Mouse (Mus musculus) hindbrain, embryonic 13.5 days (tissue): ENCODE measurements around the gene Lrrc4b. TPM values are rescaled to one million over a fixed set of nuclear protein-coding genes. Genes with fewer than 3 reads are reported as not detected.

ENCODE experiments used
- ATAC-seq: fragments of 200-750 bp; cut with Nextera tagmentation; 2 replicates; pipeline ENCODE4 v1.8.0; 2017; ENCODE audit warnings: moderate TSS enrichment; ENCODE audit not compliant: low FRiP score
- H3K27ac ChIP-seq: fragments of 300-500 bp; sonication (generic); 2 replicates; pipeline ENCODE4 v1.5.1; 2015; ENCODE audit warnings: inconsistent platforms, mild to moderate bottlenecking, moderate library complexity
- H3K27me3 ChIP-seq: fragments of 300-500 bp; sonication (generic); 2 replicates; pipeline ENCODE4 v1.6.1; 2015; ENCODE audit warnings: mild to moderate bottlenecking, inconsistent platforms
- H3K36me3 ChIP-seq: fragments of 300-500 bp; sonication (generic); 2 replicates; pipeline ENCODE4 v1.6.1; 2015; ENCODE audit warnings: mild to moderate bottlenecking, inconsistent platforms
- H3K4me1 ChIP-seq: fragments of 300-500 bp; sonication (generic); replicated peaks from 2 replicates; pipeline ENCODE4 v1.6.1; 2015; ENCODE audit warnings: inconsistent platforms
- H3K4me2 ChIP-seq: fragments of 300-500 bp; sonication (generic); 2 replicates; pipeline ENCODE4 v1.6.1; 2015; ENCODE audit warnings: inconsistent platforms, mild to moderate bottlenecking, moderate library complexity
- H3K4me3 ChIP-seq: fragments of 300-500 bp; sonication (generic); 2 replicates; pipeline ENCODE4 v1.5.1; 2015; ENCODE audit warnings: mild to moderate bottlenecking, inconsistent platforms
- H3K9ac ChIP-seq: fragments of 300-500 bp; sonication (generic); 2 replicates; pipeline ENCODE4 v1.6.1; 2015; ENCODE audit warnings: mild to moderate bottlenecking, inconsistent platforms
- H3K9me3 ChIP-seq: fragments of 300-500 bp; sonication (generic); 2 replicates; pipeline ENCODE4 v1.6.1; 2016; ENCODE audit warnings: inconsistent platforms
- WGBS: fragments of 180-500 bp; shearing (Covaris S2); methylation state at CpG from one replicate; pipeline ENCODE4 v1.1.7; 2015; 5-methylcytosine and 5-hydroxymethylcytosine counted together
- polyA plus RNA-seq: library from polyadenylated mRNA; unstranded; fragments of >200 nt; fragmentation: Nextera tagmentation; extraction: Ambion mirVana; gene quantifications from 2 replicates; pipeline ENCODE4 v1.2.1, GENCODE M21; 2015

The Lrrc4b gene
- polyA plus RNA-seq, 1 experiment from 2014 or later = 15.6 TPM

DNA sequence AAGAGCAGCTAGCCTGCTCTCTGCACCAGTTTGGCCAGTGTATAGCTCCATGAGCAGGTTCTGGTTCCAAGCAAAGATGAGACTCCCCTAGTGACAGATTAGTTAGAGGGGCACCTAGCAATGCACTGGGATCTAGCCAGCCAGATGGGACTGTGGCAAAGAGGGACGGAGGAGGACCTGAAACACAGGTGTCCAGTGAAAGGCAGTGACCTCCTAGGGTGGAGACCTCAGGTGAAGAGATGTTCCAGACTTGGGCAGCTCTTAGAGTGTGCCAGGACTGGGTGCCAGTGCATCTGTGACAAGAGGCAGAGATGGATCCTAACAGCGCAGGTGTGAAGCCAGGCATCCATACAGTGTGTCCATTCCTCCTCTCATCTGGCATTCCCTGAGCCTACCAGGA, 10.9 kb downstream of the Lrrc4b start:
- Histone ChIP-seq H3K4me3 (no peak overlapping the region), H3K4me2 (no peak overlapping the region), H3K36me3 (peaks cover 9% of the 10 kb centered on the region), H3K9me3 (no peaks in the 10 kb centered on the region), H3K27ac (0 out of 2 replicates have a peak overlapping the region, but pooled peaks have one; percentile 100), H3K9ac (0 out of 2 replicates have a peak overlapping the region, but pooled peaks have one; percentile 2), H3K27me3 (no peaks in the 10 kb centered on the region), H3K4me1 (peaks cover 50% of the 10 kb centered on the region)
- ATAC-seq = no peak
- WGBS = 82% methylated on average over 2 of the region's 2 CpGs

DNA sequence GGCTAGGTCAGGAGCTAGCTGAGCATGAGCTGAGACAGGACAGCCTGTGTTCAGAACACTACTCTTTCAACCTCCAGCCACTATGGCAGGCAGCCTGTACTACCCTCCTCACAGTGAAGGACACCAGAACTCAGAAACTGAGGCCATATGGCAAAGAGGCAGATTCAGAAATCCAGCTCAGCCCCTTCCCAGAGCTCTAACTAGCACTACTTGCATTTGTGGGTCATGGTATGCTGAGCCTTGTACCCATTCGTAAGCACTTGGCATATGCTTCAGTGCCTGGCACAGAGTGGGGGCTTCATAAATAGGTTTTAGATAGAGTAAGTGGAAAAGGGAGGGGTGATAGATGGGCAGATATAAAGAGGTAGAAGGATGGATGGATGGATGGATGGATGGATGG, 11.7 kb downstream of the Lrrc4b start:
- no peak overlapping the region for H3K4me2 ChIP-seq
- peaks cover 58% of the 10 kb centered on the region for H3K4me1 ChIP-seq
- H3K9me3 ChIP-seq = no peaks in the 10 kb centered on the region
- no peak overlapping the region for H3K4me3 ChIP-seq
- no peak for ATAC-seq
- H3K36me3 ChIP-seq = peaks cover 10% of the 10 kb centered on the region
- H3K27ac ChIP-seq = peak overlapping the region; percentile 100; the same call in 1 of the 2 replicates
- H3K27me3 ChIP-seq = no peaks in the 10 kb centered on the region
- WGBS = 93% methylated on average over 1 of the region's 1 CpGs
- 0 out of 2 replicates have a peak overlapping the region, but pooled peaks have one; percentile 8 for H3K9ac ChIP-seq

DNA sequence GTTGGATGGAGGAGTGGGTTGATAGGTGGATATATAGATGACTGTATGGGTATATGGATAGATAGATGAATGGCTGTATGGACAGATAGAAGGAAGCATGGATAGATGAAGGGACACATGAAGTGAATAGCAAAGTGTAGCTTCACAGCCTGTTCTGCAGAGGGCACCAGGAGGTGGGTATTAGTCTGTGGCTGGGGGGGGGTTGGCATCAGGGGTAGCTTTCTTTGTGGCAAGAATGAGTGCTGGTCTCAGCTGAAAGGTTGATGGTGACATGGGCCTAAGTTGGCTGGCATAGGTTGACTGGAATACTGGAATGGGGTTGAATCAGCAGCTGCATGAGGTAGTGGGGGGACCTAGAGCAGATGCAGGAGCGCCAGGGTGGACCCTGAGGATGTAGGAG, 12.4 kb downstream of the Lrrc4b start:
- H3K36me3 ChIP-seq = peaks cover 17% of the 10 kb centered on the region
- H3K27ac ChIP-seq = peak overlapping the region; percentile 100
- WGBS = 0% methylated on average over 1 of the region's 1 CpGs
- peaks cover 65% of the 10 kb centered on the region for H3K4me1 ChIP-seq
- no peaks in the 10 kb centered on the region for H3K9me3 ChIP-seq
- peak overlapping the region; percentile 100 for H3K9ac ChIP-seq
- H3K27me3 ChIP-seq = no peaks in the 10 kb centered on the region
- ATAC-seq = no peak; the same call in 1 of the 2 replicates
- peak overlapping the region; percentile 91 for H3K4me3 ChIP-seq
- peak overlapping the region; percentile 99 for H3K4me2 ChIP-seq

DNA sequence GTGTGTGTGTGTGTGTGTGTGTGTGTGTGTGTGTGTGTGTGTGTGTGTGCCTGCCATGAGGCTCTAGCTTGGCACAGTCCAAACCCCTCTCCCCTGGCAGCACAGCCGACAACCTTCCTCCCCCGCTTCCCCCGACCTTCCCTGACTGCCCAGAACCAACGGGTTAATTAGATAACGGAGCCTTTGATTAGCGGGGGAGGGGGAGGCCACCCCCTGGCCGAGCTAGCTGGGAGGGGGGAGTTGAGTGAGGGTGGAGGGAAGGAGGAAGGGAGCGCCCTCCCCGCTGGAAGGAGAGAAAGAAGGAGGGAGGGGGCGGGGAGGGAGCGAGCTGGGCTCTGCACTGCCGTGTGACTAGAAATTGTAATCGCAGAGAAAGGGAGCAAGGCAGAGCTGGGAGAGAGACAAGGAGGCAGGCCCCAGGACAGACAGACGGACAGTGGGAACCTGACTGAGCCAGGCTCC, 12.9 kb downstream of the Lrrc4b start:
- ATAC-seq = peak; percentile 81
- peaks cover 70% of the 10 kb centered on the region for H3K4me1 ChIP-seq
- H3K36me3 ChIP-seq = peaks cover 21% of the 10 kb centered on the region
- H3K4me3 ChIP-seq = peak overlapping the region; percentile 91
- peak overlapping the region; percentile 99 for H3K4me2 ChIP-seq
- H3K27ac ChIP-seq = peak overlapping the region; percentile 100
- no peaks in the 10 kb centered on the region for H3K9me3 ChIP-seq
- H3K27me3 ChIP-seq = no peaks in the 10 kb centered on the region
- H3K9ac ChIP-seq = peak overlapping the region; percentile 100
- 3% methylated on average over 11 of the region's 14 CpGs for WGBS

DNA sequence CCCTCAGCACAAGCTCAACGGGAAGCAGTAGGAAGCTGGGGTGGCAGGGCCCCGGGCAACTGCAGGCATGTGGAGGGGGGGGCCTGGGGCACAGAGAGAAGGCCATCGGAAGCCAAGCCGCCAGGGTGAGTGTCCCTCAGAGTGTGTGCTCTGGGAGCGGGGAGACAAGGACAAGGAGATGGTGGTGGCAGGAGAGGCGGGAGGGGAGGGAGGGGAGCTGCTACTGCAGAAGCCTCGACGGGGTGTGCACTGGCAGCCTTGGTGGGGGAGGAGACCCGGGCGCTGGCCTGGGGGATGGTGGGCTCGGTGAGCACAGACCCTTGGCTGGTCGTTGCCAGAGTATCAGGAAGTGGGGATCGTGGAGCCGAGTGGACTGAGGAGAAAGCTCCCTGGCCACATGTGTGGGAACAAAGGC, 13.6 kb downstream of the Lrrc4b start:
- 0% methylated on average over 14 of the region's 14 CpGs for WGBS
- peak; percentile 38 for ATAC-seq
- peaks cover 72% of the 10 kb centered on the region for H3K4me1 ChIP-seq

DNA sequence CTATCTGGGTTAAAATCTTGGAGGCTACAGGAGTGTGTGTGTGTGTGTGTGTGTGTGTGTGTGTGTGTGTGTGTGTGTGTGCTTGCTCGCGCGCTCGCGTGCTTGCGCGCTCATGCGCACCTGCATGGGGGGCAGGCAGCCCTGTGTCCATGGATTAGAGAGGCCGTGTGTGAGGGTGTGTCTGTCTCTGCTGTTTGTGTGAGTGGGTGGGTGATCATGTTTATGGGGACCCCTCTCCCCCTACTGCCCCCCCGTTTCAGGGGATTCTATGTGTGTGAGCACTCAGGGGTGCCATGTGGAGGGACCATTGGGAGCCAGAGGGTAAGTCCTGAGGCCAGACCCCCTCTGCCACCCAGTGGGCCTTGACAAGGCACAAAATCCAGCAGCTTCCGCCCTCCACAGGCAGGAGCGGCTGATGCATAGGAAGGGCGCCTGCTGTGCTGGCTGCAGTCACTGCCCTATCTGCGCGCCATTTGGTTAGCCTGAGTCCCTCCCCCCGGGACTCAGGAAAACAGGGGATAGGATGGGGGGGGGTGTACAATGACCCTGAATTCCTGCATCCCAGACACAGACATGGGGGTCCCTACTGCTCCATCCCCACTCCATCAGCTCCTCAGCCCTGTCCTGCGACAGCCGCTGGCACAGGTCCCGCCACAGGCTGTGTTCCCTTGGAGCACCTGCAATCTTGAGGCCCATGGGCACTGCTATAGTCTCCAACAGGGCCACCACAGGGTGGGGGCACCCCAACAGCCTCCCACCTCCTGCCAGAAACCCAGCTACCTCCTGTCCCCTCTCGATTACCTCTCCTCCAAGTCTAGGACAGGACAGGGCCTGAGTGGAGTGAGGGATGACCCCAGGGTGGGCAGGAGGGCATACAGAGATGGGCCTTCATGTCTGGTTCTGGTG, 14.7 kb downstream of the Lrrc4b start:
- Histone ChIP-seq H3K4me1 (peaks cover 72% of the 10 kb centered on the region), H3K27ac (peak overlapping the region; percentile 100), H3K36me3 (peaks cover 37% of the 10 kb centered on the region), H3K9ac (peak overlapping the region; percentile 100), H3K4me2 (peak overlapping the region; percentile 99), H3K27me3 (no peaks in the 10 kb centered on the region), H3K9me3 (no peaks in the 10 kb centered on the region), H3K4me3 (peak overlapping the region; percentile 91)
- 6% methylated on average over 20 of the region's 20 CpGs for WGBS
- peak; percentile 55 for ATAC-seq

More for the DNA sequence above, 13.6 kb downstream of the Lrrc4b start:
- H3K9ac ChIP-seq = peak overlapping the region; percentile 100
- peak overlapping the region; percentile 91 for H3K4me3 ChIP-seq
- H3K27me3 ChIP-seq = no peaks in the 10 kb centered on the region
- no peaks in the 10 kb centered on the region for H3K9me3 ChIP-seq
- peaks cover 26% of the 10 kb centered on the region for H3K36me3 ChIP-seq
- H3K27ac ChIP-seq = peak overlapping the region; percentile 100
- peak overlapping the region; percentile 99 for H3K4me2 ChIP-seq

DNA sequence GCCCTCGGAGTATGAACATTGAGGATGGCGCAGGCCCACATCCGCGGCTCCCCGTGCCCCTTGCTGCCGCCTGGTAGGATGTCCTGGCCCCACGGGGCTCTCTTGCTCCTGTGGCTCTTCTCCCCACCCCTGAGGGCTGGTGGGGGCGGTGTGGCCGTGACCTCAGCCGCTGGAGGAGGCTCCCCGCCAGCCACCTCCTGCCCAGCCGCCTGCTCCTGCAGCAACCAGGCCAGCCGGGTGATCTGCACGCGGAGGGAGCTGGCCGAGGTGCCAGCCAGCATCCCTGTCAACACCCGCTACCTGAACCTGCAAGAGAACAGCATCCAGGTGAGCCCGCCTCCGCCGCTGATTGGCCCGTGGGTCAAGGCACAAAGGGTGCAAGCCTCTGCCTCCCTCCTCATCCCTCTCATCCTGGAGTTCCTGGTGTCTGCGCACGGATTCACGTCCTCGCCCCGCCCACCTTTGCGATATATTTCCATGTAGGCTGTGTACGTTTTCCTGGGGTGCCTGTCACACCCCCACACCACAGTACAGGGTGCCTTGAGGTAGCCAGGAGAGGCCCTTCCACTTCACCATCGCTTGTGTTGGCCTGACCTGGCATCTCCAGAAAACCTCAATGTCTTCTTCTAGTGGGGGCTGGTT, 16.2 kb downstream of the Lrrc4b start:
- no peak for ATAC-seq
- Histone ChIP-seq H3K9ac (peak overlapping the region; percentile 100), H3K27ac (peak overlapping the region; percentile 69), H3K27me3 (no peaks in the 10 kb centered on the region), H3K9me3 (no peaks in the 10 kb centered on the region), H3K4me1 (peaks cover 84% of the 10 kb centered on the region), H3K36me3 (peaks cover 52% of the 10 kb centered on the region), H3K4me2 (peak overlapping the region; percentile 99), H3K4me3 (peak overlapping the region; percentile 91)
- 23% methylated on average over 29 of the region's 29 CpGs for WGBS

DNA sequence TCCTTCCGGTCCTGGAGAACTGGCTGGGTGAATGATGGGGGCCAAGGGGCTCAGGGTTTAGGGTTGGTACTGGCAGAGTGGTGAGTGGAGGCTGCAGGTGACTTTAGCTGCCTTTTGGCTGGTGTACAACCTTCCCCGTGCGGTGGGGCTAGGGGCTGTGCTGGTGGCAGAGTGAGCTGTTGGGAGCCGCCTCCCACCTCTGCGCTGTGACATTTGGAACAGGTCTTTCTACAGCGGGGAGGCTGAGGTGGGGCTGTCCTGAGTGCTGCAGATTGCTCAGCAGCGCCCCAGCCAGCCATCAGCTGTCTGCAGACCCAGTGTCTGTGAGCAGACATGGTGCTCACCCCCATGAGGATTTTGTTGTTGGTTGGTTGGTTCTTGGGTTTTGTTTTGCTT, 16.7 kb downstream of the Lrrc4b start:
- Histone ChIP-seq H3K4me1 (peaks cover 83% of the 10 kb centered on the region), H3K27ac (peak overlapping the region; percentile 69), H3K4me3 (peak overlapping the region; percentile 91), H3K36me3 (peaks cover 57% of the 10 kb centered on the region), H3K9ac (peak overlapping the region; percentile 100), H3K9me3 (no peaks in the 10 kb centered on the region), H3K27me3 (no peaks in the 10 kb centered on the region), H3K4me2 (peak overlapping the region; percentile 99)
- no peak for ATAC-seq
- 32% methylated on average over 7 of the region's 7 CpGs for WGBS

DNA sequence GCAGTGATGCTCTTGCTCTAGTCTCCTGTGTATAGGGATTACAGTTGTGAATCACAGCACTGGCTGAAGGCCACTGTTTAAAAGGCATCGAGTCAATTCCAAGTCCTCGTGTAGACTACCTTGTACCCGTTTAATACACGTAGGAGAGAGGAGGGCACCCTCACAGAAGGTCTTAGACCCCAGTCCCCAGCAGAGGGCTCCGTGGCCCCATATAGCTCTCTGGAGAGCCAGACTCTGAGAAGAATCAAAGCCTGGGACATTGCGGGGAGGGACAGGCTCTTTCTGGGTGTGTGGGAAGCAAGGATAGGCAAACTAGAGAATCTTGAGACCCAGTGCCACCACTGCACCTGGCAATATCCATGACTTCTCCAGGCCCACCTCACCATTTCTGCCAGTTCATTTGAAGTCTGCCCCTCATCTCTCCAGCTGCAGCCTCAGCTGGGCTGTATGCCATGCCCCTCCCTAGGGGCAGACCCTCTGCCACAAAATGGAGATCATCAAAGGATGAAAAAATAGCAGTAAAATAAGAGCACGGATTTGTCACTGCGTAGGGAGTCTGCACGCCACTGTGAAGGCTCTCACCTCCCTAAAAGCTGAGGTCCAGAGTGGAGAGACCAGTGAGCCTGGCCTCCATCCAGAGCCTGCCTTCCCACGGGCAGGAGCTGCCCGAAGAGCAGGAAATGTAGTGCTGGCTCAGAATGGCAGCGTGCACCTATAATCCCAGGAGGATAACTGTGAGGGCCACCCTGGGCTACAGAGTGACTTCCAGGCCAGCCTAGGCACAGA, 17.4 kb downstream of the Lrrc4b start:
- 50% methylated on average over 12 of the region's 12 CpGs for WGBS
- H3K27ac ChIP-seq = peak overlapping the region; percentile 69
- H3K9me3 ChIP-seq = no peaks in the 10 kb centered on the region
- ATAC-seq = no peak
- peak overlapping the region; percentile 100 for H3K9ac ChIP-seq
- peaks cover 78% of the 10 kb centered on the region for H3K4me1 ChIP-seq
- H3K27me3 ChIP-seq = no peaks in the 10 kb centered on the region
- peak overlapping the region; percentile 91 for H3K4me3 ChIP-seq
- peak overlapping the region; percentile 99 for H3K4me2 ChIP-seq
- peaks cover 60% of the 10 kb centered on the region for H3K36me3 ChIP-seq

DNA sequence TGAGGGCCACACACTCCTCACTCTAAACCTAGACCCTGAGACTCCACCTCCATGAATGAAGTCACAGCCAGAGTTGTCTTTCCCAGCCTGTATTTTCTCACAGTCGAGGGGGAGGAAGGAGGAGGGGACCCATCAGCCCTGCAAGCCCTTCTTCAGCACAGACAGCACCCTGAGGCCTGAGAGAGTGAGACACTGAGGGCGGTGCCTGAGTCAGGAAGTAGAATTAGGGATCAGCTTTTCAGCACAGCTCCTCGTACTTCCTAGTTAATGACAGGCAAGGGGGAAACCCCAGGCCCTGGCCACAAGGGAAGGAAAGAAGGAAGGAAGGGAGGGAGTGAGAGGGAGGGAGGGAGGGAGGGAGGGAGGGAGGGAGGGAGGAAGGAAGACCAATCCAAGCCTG, 24.4 kb downstream of the Lrrc4b start:
- no peaks in the 10 kb centered on the region for H3K9me3 ChIP-seq
- WGBS = 13% methylated on average over 3 of the region's 3 CpGs
- peaks cover 68% of the 10 kb centered on the region for H3K36me3 ChIP-seq
- ATAC-seq = no peak
- peak overlapping the region; percentile 51 for H3K9ac ChIP-seq
- H3K4me1 ChIP-seq = peaks cover 54% of the 10 kb centered on the region
- H3K4me2 ChIP-seq = no peak overlapping the region
- no peak overlapping the region for H3K4me3 ChIP-seq
- H3K27ac ChIP-seq = peak overlapping the region; percentile 52; the same call in 1 of the 2 replicates
- H3K27me3 ChIP-seq = no peaks in the 10 kb centered on the region

DNA sequence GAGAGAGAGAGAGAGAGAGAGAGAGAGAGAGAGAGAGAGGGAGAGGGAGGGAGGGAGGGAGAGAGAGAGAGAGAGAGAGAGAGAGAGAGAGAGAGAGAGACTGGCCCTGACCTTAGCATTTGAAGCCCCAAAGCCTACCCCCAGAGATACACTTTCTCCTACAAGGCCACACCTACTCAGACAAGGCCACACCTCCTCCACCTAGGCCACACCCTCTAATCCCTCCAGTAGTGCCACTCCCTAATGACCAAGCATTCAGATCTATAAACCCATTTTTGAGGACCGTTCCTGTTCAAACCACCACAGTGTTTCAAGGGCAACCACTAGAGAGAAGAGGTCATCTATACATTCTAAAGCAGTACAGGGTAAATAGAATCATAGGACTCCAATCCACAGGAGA, 27.5 kb downstream of the Lrrc4b start:
- Histone ChIP-seq H3K4me2 (no peak overlapping the region), H3K9ac (no peak overlapping the region), H3K27me3 (peaks cover 5% of the 10 kb centered on the region; the same call in 1 of the 2 replicates), H3K36me3 (peaks cover 74% of the 10 kb centered on the region), H3K4me3 (no peak overlapping the region), H3K4me1 (peaks cover 31% of the 10 kb centered on the region), H3K27ac (no peak overlapping the region), H3K9me3 (no peaks in the 10 kb centered on the region)
- 86% methylated on average over 1 of the region's 1 CpGs for WGBS
- no peak for ATAC-seq
